Mouse (Mus musculus) liver, embryonic 14.5 days (tissue): ENCODE results near the gene Sowahc. TPM values are rescaled to one million over a fixed set of nuclear protein-coding genes. Genes with fewer than 3 reads are reported as not detected.

Experiments used
- ATAC-seq: fragments of 200-750 bp; cut with Nextera tagmentation; 2 replicates; pipeline ENCODE4 v1.8.0; 2017; ENCODE audit warnings: moderate number of reproducible peaks, mild to moderate bottlenecking, moderate library complexity; ENCODE audit not compliant: insufficient read depth
- DNase-seq, 3 experiments: peaks; one replicate each; pipeline ENCODE4 v3.0.0-alpha.2; 2012 to 2013; ENCODE audit warnings: low read depth in 3 of 3, low spot score in 3 of 3
- H3K27ac ChIP-seq: fragments of 300-500 bp; sonication (generic); 2 replicates; pipeline ENCODE4 v1.5.1; 2014; ENCODE audit warnings: moderate library complexity, mild to moderate bottlenecking, control low read depth, inconsistent platforms
- H3K27me3 ChIP-seq: fragments of 300-500 bp; sonication (generic); 2 replicates; pipeline ENCODE4 v1.6.1; 2014; ENCODE audit warnings: mild to moderate bottlenecking, low read length, moderate library complexity; ENCODE audit not compliant: control insufficient read depth, insufficient read depth
- H3K36me3 ChIP-seq: fragments of 300-500 bp; sonication (generic); replicated peaks from 2 replicates; pipeline ENCODE4 v1.6.1; 2014; ENCODE audit warnings: low read depth; ENCODE audit not compliant: control insufficient read depth, insufficient read depth
- H3K4me1 ChIP-seq, 2 experiments: fragments of 200-500 bp in 1 of 2; fragments of 300-500 bp in 1 of 2; sonication (generic) in 1 of 2; replicated peaks; 2 replicates each; pipeline ENCODE4 v1.6.1; 2012 to 2014; ENCODE audit warnings: antibody characterized with exemption in 1 of 2, inconsistent platforms in 1 of 2, low read length in 1 of 2; ENCODE audit not compliant: control insufficient read depth in 2 of 2, insufficient read depth in 2 of 2
- H3K4me2 ChIP-seq: fragments of 300-500 bp; sonication (generic); 2 replicates; pipeline ENCODE4 v1.6.1; 2014; ENCODE audit warnings: low read depth, mild to moderate bottlenecking, control low read depth, moderate library complexity
- H3K4me3 ChIP-seq, 2 experiments: fragments of 200-500 bp in 1 of 2; fragments of 300-500 bp in 1 of 2; sonication (generic) in 1 of 2; 2 replicates each; pipeline ENCODE4 v1.5.1; 2012 to 2014; ENCODE audit warnings: low read depth in 2 of 2, low read length in 2 of 2, mild to moderate bottlenecking in 2 of 2, control low read depth in 1 of 2, inconsistent platforms in 1 of 2, moderate library complexity in 1 of 2; ENCODE audit not compliant: insufficient read depth in 1 of 2
- H3K9ac ChIP-seq: fragments of 300-500 bp; sonication (generic); replicated peaks from 2 replicates; pipeline ENCODE4 v1.6.1; 2014; ENCODE audit warnings: mild to moderate bottlenecking, control low read depth, moderate library complexity
- H3K9me3 ChIP-seq: fragments of 300-500 bp; sonication (generic); 2 replicates; pipeline ENCODE4 v1.6.1; 2016; ENCODE audit warnings: low read length, mixed read lengths; ENCODE audit not compliant: control insufficient read depth
- CTCF ChIP-seq: IDR thresholded peaks from 2 replicates; pipeline ENCODE4 v1.5.1; 2016; ENCODE audit warnings: antibody characterized with exemption, low read depth, control low read depth
- EP300 ChIP-seq: IDR thresholded peaks from 2 replicates; pipeline ENCODE4 v1.6.1; 2016; ENCODE audit warnings: antibody characterized with exemption, low read depth
- WGBS: fragments of 180-500 bp; shearing (Covaris S2); extraction: QIAGEN DNeasy Blood & Tissue Kit; methylation state at CpG from one replicate; pipeline ENCODE4 v1.1.7; 2014; ENCODE audit not compliant: insufficient replicate concordance; 5-methylcytosine and 5-hydroxymethylcytosine counted together
- polyA plus RNA-seq, 2 experiments: library from polyadenylated mRNA; depleted of rRNA in 1 of 2; stranded (reverse) in 1 of 2; unstranded in 1 of 2; fragments of >200 nt; fragmentation: Nextera tagmentation in 1 of 2; extraction: Ambion mirVana in 1 of 2; gene quantifications; 2 replicates each; pipeline versions ENCODE4 v1.2.1 to v1.2.3; 2012 to 2014

Gene Sowahc
- polyA plus RNA-seq, 2 experiments = 0.95 to 1.1 TPM

GRCm38 (mm10) chr10:59261603-59262002 lies 39.9 kb downstream of the Sowahc start:
- no peaks in the 10 kb centered on the region for H3K36me3 ChIP-seq

GRCm38 (mm10) chr10:59262021-59262420 lies 40.3 kb downstream of the Sowahc start:
- no peak for ATAC-seq
- Histone ChIP-seq H3K4me3 (no peak overlapping the region), H3K9ac (no peak overlapping the region), H3K27ac (no peak overlapping the region), H3K9me3 (no peaks in the 10 kb centered on the region), H3K4me2 (no peak overlapping the region), H3K27me3 (no peaks in the 10 kb centered on the region), H3K4me1 (peaks cover 0 to 24% of the 10 kb centered on the region in 2 experiments; a peak in 3 of 4 replicates), H3K36me3 (no peaks in the 10 kb centered on the region)
- no peak for DNase-seq
- WGBS = 68% methylated on average over 1 of the region's 1 CpGs
- TF ChIP-seq CTCF = no peak
- no peak for TF ChIP-seq EP300

More at GRCm38 (mm10) chr10:59261603-59262002, 39.9 kb downstream of the Sowahc start:
- ATAC-seq (no peak), DNase-seq (no peak)
- H3K9me3 ChIP-seq = no peaks in the 10 kb centered on the region
- no peak overlapping the region for H3K4me2 ChIP-seq
- H3K27ac ChIP-seq = no peak overlapping the region
- TF ChIP-seq CTCF (no peak), EP300 (no peak)
- H3K4me1 ChIP-seq = peaks cover 0 to 24% of the 10 kb centered on the region in 2 experiments; a peak in 3 of 4 replicates
- H3K4me3 ChIP-seq = no peak overlapping the region
- H3K27me3 ChIP-seq = no peaks in the 10 kb centered on the region
- WGBS = 57% methylated on average over 3 of the region's 3 CpGs
- H3K9ac ChIP-seq = no peak overlapping the region

GRCm38 (mm10) chr10:59262979-59263378 lies 41.2 kb downstream of the Sowahc start:
- H3K36me3 ChIP-seq = no peaks in the 10 kb centered on the region
- 42% methylated on average over 7 of the region's 7 CpGs for WGBS
- H3K27me3 ChIP-seq = no peaks in the 10 kb centered on the region
- ATAC-seq (no peak), DNase-seq (no peak)
- TF ChIP-seq EP300 = no peak
- no peak for TF ChIP-seq CTCF
- H3K4me3 ChIP-seq = no peak overlapping the region
- H3K27ac ChIP-seq = no peak overlapping the region
- H3K4me2 ChIP-seq = no peak overlapping the region
- H3K4me1 ChIP-seq = peaks cover 0 to 24% of the 10 kb centered on the region in 2 experiments; a peak in 3 of 4 replicates
- no peaks in the 10 kb centered on the region for H3K9me3 ChIP-seq
- H3K9ac ChIP-seq = no peak overlapping the region

- no peaks in the 10 kb centered on the region for H3K27me3 ChIP-seq
- H3K36me3 ChIP-seq = no peaks in the 10 kb centered on the region
- 9% methylated on average over 7 of the region's 7 CpGs for whole genome bisulfite sequencing
- no peak overlapping the region for H3K4me3 ChIP-seq
- no peak overlapping the region for H3K27ac ChIP-seq
- H3K4me2 ChIP-seq = 0 out of 2 replicates have a peak overlapping the region, but pooled peaks have one; percentile 14
- H3K4me1 ChIP-seq = peaks cover 0 to 26% of the 10 kb centered on the region in 2 experiments; a peak in 3 of 4 replicates
- DNase-seq (no peak), ATAC-seq (no peak)
- H3K9me3 ChIP-seq = no peaks in the 10 kb centered on the region
- no peak overlapping the region for H3K9ac ChIP-seq
- TF ChIP-seq EP300 (no peak), CTCF (no peak)
These were observed 43.3 kb downstream of the Sowahc start for GRCm38 (mm10) chr10:59265067-59265466.

GRCm38 (mm10) chr10:59265674-59266073 lies 43.9 kb downstream of the Sowahc start:
- Histone ChIP-seq H3K4me3 (no peak overlapping the region), H3K27ac (no peak overlapping the region), H3K27me3 (no peaks in the 10 kb centered on the region), H3K36me3 (no peaks in the 10 kb centered on the region), H3K9me3 (no peaks in the 10 kb centered on the region), H3K4me1 (peaks cover 0 to 26% of the 10 kb centered on the region in 2 experiments; a peak in 3 of 4 replicates), H3K4me2 (no peak overlapping the region; the same call in 1 of the 2 replicates), H3K9ac (no peak overlapping the region)
- TF ChIP-seq CTCF = no peak
- TF ChIP-seq EP300 = no peak
- no peak for ATAC-seq
- 16% methylated on average over 4 of the region's 4 CpGs for WGBS
- DNase-seq = no peak
